Comparison of ENCODE assay signal across 18 mouse cellular contexts in genomic region chr7:66198416-66198815, GRCm38 (mm10).
A peak's percentile ranks its signal among the peaks of the same experiment; 100 is the strongest.
DNase-seq lines count a peak whose midpoint lies in the region; ATAC-seq and TF ChIP-seq lines count a peak whose summit lies in the region.
"Had no signal": no experiment of that assay in that cellular context is flagged by ENCODE, and none has a peak within 500 bp of the region (broad histone marks: within the 10 kb centered on the region; RNA-seq: fewer than 3 reads in every experiment).

No protein-coding gene starts in this region.

- no peak overlapping the region for H3K9ac ChIP-seq in heart, embryonic 13.5 days
- no peak overlapping the region for H3K9ac ChIP-seq in lung, embryonic 14.5 days
- no peak overlapping the region for H3K9ac ChIP-seq in embryonic facial prominence, embryonic 11.5 days (replicated peaks; ENCODE audit: low read length)
- H3K9ac ChIP-seq in liver, embryonic 15.5 days, result peak overlapping the region; percentile 13; the same call in 1 of the 2 replicates
- H3K9ac ChIP-seq: forebrain, embryonic 15.5 days had no signal

- DNase-seq in heart, postnatal 4 days, result no peak
- DNase-seq in lung, embryonic 14.5 days, result no peak
- DNase-seq in lung, postnatal 10 days, result no peak
- peak; percentile 30 for DNase-seq in embryonic facial prominence, embryonic 11.5 days (ENCODE audit: low spot score)
- no peak for DNase-seq in thymus, postnatal 4 days
- DNase-seq in urinary bladder, postnatal 10 days (ENCODE audit: low spot score), result no peak
- DNase-seq: adrenal gland, adult 8-10 months; cerebellum, adult 8-10 months; gastrocnemius, postnatal 25 days; right cerebral cortex, postnatal 4 days; thymus, postnatal 14 days had no signal

- H3K27ac ChIP-seq in heart, embryonic 13.5 days (replicated peaks), result peak overlapping the region; percentile 61
- 0 out of 2 replicates have a peak overlapping the region, but pooled peaks have one; percentile 56 for H3K27ac ChIP-seq in lung, embryonic 14.5 days (ENCODE audit: low read depth)
- no peak overlapping the region for H3K27ac ChIP-seq in embryonic facial prominence, embryonic 11.5 days (replicated peaks; ENCODE audit: low read depth, low read length)
- peak overlapping the region; percentile 79 for H3K27ac ChIP-seq in liver, embryonic 15.5 days (replicated peaks)
- H3K27ac ChIP-seq: kidney, postnatal 0 days had no signal

- 85% methylated on average over 10 of the region's 10 CpGs for WGBS in heart, embryonic 13.5 days
- 63% methylated on average over 10 of the region's 10 CpGs for WGBS in lung, embryonic 14.5 days
- 68% methylated on average over 10 of the region's 10 CpGs for WGBS in embryonic facial prominence, embryonic 11.5 days
- 78% methylated on average over 10 of the region's 10 CpGs for WGBS in liver, embryonic 15.5 days (ENCODE audit: insufficient replicate concordance)

- H3K9me3 ChIP-seq in heart, embryonic 13.5 days, result no peaks in the 10 kb centered on the region
- no peaks in the 10 kb centered on the region for H3K9me3 ChIP-seq in lung, embryonic 14.5 days (ENCODE audit: low read depth, low read length)
- no peaks in the 10 kb centered on the region for H3K9me3 ChIP-seq in embryonic facial prominence, embryonic 11.5 days (replicated peaks; ENCODE audit: control insufficient read depth, low read length)
- no peaks in the 10 kb centered on the region for H3K9me3 ChIP-seq in liver, embryonic 15.5 days (replicated peaks)
- H3K9me3 ChIP-seq: forebrain, embryonic 15.5 days; hindbrain, embryonic 13.5 days had no signal

- no peak for TF ChIP-seq CTCF in lung, embryonic 14.5 days (IDR thresholded peaks at IDR 0.05; ENCODE audit: low read depth)

- no peaks in the 10 kb centered on the region for H3K27me3 ChIP-seq in heart, embryonic 13.5 days (replicated peaks)
- H3K27me3 ChIP-seq in lung, embryonic 14.5 days (ENCODE audit: insufficient read depth, low read length), result no peaks in the 10 kb centered on the region
- no peaks in the 10 kb centered on the region for H3K27me3 ChIP-seq in embryonic facial prominence, embryonic 11.5 days (ENCODE audit: control insufficient read depth, insufficient read depth, low read length)
- no peaks in the 10 kb centered on the region for H3K27me3 ChIP-seq in liver, embryonic 15.5 days
- H3K27me3 ChIP-seq: forebrain, embryonic 15.5 days; hindbrain, embryonic 13.5 days had no signal

- H3K4me3 ChIP-seq in heart, embryonic 13.5 days, result no peak overlapping the region
- no peak overlapping the region for H3K4me3 ChIP-seq in lung, embryonic 14.5 days (ENCODE audit: low read depth, low read length)
- H3K4me3 ChIP-seq in embryonic facial prominence, embryonic 11.5 days (ENCODE audit: low read depth, low read length), result no peak overlapping the region
- H3K4me3 ChIP-seq in liver, embryonic 15.5 days (replicated peaks), result no peak overlapping the region
- H3K4me3 ChIP-seq: erythroblast, embryonic 14.5 days; forebrain, embryonic 15.5 days; hindbrain, embryonic 13.5 days had no signal

- H3K4me2 ChIP-seq in heart, embryonic 13.5 days, result no peak overlapping the region
- no peak overlapping the region for H3K4me2 ChIP-seq in lung, embryonic 14.5 days
- no peak overlapping the region for H3K4me2 ChIP-seq in embryonic facial prominence, embryonic 11.5 days (ENCODE audit: low read depth, low read length)
- no peak overlapping the region for H3K4me2 ChIP-seq in liver, embryonic 15.5 days
- H3K4me2 ChIP-seq: forebrain, embryonic 15.5 days; hindbrain, embryonic 13.5 days had no signal

- no peak for ATAC-seq in heart, embryonic 13.5 days (ENCODE audit: extremely low read depth, insufficient number of reproducible peaks, low FRiP score, low TSS enrichment)
- ATAC-seq in lung, embryonic 14.5 days (ENCODE audit: insufficient read depth), result no peak
- no peak for ATAC-seq in embryonic facial prominence, embryonic 11.5 days (replicated peaks; ENCODE audit: insufficient number of reproducible peaks, low FRiP score, low TSS enrichment, low read depth)
- no peak for ATAC-seq in liver, embryonic 15.5 days (ENCODE audit: insufficient read depth)
- ATAC-seq: forebrain, embryonic 15.5 days; intestine, postnatal 0 days had no signal

- no peaks in the 10 kb centered on the region for H3K36me3 ChIP-seq in heart, embryonic 13.5 days
- no peaks in the 10 kb centered on the region for H3K36me3 ChIP-seq in lung, embryonic 14.5 days (ENCODE audit: insufficient read depth)
- H3K36me3 ChIP-seq in embryonic facial prominence, embryonic 11.5 days (replicated peaks; ENCODE audit: control insufficient read depth, insufficient read depth, low read depth, low read length), result no peaks in the 10 kb centered on the region
- no peaks in the 10 kb centered on the region for H3K36me3 ChIP-seq in liver, embryonic 15.5 days (replicated peaks)
- H3K36me3 ChIP-seq: forebrain, embryonic 15.5 days; hindbrain, embryonic 13.5 days had no signal

- peaks cover 71% of the 10 kb centered on the region for H3K4me1 ChIP-seq in heart, embryonic 13.5 days
- H3K4me1 ChIP-seq in lung, embryonic 14.5 days (ENCODE audit: insufficient read depth), result peaks cover 6% of the 10 kb centered on the region; the same call in 1 of the 2 replicates
- no peaks in the 10 kb centered on the region for H3K4me1 ChIP-seq in embryonic facial prominence, embryonic 11.5 days (ENCODE audit: control insufficient read depth, insufficient read depth, low read length)
- H3K4me1 ChIP-seq in liver, embryonic 15.5 days (replicated peaks), result peaks cover 79% of the 10 kb centered on the region
